9 mouse cellular contexts compared by ENCODE assay signal in genomic region chr6:129333674-129334078, GRCm38 (mm10). TPM values are rescaled to one million over a fixed set of nuclear protein-coding genes. Genes with fewer than 3 reads are reported as not detected.
DNase-seq lines count a peak whose midpoint lies in the region; ATAC-seq and TF ChIP-seq lines count a peak whose summit lies in the region.
"Had no signal": no experiment of that assay in that cellular context is flagged by ENCODE, and none has a peak within 500 bp of the region (broad histone marks: within the 10 kb centered on the region; RNA-seq: fewer than 3 reads in every experiment).

No protein-coding gene starts in this region.

- H3K9me3 ChIP-seq in ES-E14 (ENCODE audit: control insufficient read depth, insufficient read depth, low read depth, low read length) = no peaks in the 10 kb centered on the region
- H3K9me3 ChIP-seq in hindbrain, embryonic 15.5 days = no peaks in the 10 kb centered on the region
- H3K9me3 ChIP-seq: limb, embryonic 13.5 days had no signal

- H3K27ac ChIP-seq in ES-E14 (ENCODE audit: insufficient read depth, low read depth, low read length, poor library complexity, severe bottlenecking) = no peak overlapping the region
- H3K27ac ChIP-seq in hindbrain, embryonic 15.5 days (replicated peaks) = no peak overlapping the region
- H3K27ac ChIP-seq: limb, embryonic 13.5 days had no signal

- ATAC-seq in hindbrain, embryonic 15.5 days (ENCODE audit: low FRiP score, low read depth) = peak; percentile 92

- in situ Hi-C loops in ES-E14 (cut with MboI; ENCODE audit: low sequenced_read_pairs in 2 of 2, unreplicated experiment in 2 of 2) = no loop called here

- peak; percentile 53 for DNase-seq in ES-E14 (ENCODE audit: low read depth, low spot score)
- peak; percentile 73 for DNase-seq in c-Kit-positive CD71-negative TER-119-negative erythroid progenitor cells, embryonic 14.5 days (ENCODE audit: low read depth)
- DNase-seq in forelimb bud, embryonic 11.5 days (ENCODE audit: low read depth, low spot score) = peak; percentile 30
- DNase-seq in layer of hippocampus, postnatal 25 days (ENCODE audit: extremely low spot score in 1 of 2, low spot score in 1 of 2) = peak; percentile 12 to 27
- DNase-seq in lung, postnatal 25 days (ENCODE audit: low spot score) = peak; percentile 77
- peak; percentile 51 for DNase-seq in retina, embryonic 14.5 days (ENCODE audit: low spot score)
- peak; percentile 79 for DNase-seq in thymus, postnatal 14 days

- peak overlapping the region; percentile 45 for H3K4me2 ChIP-seq in hindbrain, embryonic 15.5 days
- H3K4me2 ChIP-seq: limb, embryonic 13.5 days had no signal

- peaks cover 0 to 5% of the 10 kb centered on the region in 2 experiments; a peak in 1 of 4 replicates for H3K4me1 ChIP-seq in ES-E14 (ENCODE audit: control insufficient read depth in 2 of 2, insufficient read depth in 2 of 2, low read length in 2 of 2, poor library complexity in 1 of 2)
- H3K4me1 ChIP-seq in hindbrain, embryonic 15.5 days (replicated peaks) = peaks cover 3% of the 10 kb centered on the region; the same call in 1 of the 2 replicates
- H3K4me1 ChIP-seq: limb, embryonic 13.5 days had no signal

- H3K4me3 ChIP-seq in ES-E14 (ENCODE audit: insufficient read depth in 1 of 2, low read depth in 1 of 2, low read length in 2 of 2, poor library complexity in 1 of 2, severe bottlenecking in 1 of 2) = no peak overlapping the region
- H3K4me3 ChIP-seq in hindbrain, embryonic 15.5 days = peak overlapping the region; percentile 17; the same call in 1 of the 2 replicates
- H3K4me3 ChIP-seq: limb, embryonic 13.5 days had no signal

- WGBS in hindbrain, embryonic 15.5 days = 17% methylated on average over 11 of the region's 11 CpGs

- H3K36me3 ChIP-seq in ES-E14 (ENCODE audit: control insufficient read depth, insufficient read depth, low read length, poor library complexity, severe bottlenecking) = no peaks in the 10 kb centered on the region
- no peaks in the 10 kb centered on the region for H3K36me3 ChIP-seq in hindbrain, embryonic 15.5 days
- H3K36me3 ChIP-seq: limb, embryonic 13.5 days had no signal

- H3K27me3 ChIP-seq in hindbrain, embryonic 15.5 days = no peaks in the 10 kb centered on the region
- H3K27me3 ChIP-seq: limb, embryonic 13.5 days had no signal

- no peak overlapping the region for H3K9ac ChIP-seq in ES-E14 (ENCODE audit: insufficient read depth, low read depth, low read length, poor library complexity, severe bottlenecking)
- no peak overlapping the region for H3K9ac ChIP-seq in hindbrain, embryonic 15.5 days
- H3K9ac ChIP-seq: limb, embryonic 13.5 days had no signal

TF ChIP-seq in ES-E14, 5 proteins besides CTCF, POLR2A, EP300 and RAD21:
- no peak for TF ChIP-seq MAFK (IDR thresholded peaks at IDR 0.05; ENCODE audit: insufficient read depth, low read depth, low read length)
- TF ChIP-seq ZC3H11A (IDR thresholded peaks at IDR 0.05; ENCODE audit: borderline replicate concordance, low read depth, low read length) = no peak
- no peak for TF ChIP-seq CHD2 (IDR thresholded peaks at IDR 0.05; ENCODE audit: low read depth, low read length)
- no peak for TF ChIP-seq HCFC1 (IDR thresholded peaks at IDR 0.05; ENCODE audit: borderline replicate concordance, insufficient read depth, low read length)
- TF ChIP-seq ZNF384 (IDR thresholded peaks at IDR 0.05; ENCODE audit: low read depth, low read length) = no peak
TF ChIP-seq in ES-E14: peak in this region for 0.

RNA-seq across cellular contexts. Expression of gene 4922502D21Rik, which starts 2.1 kb away (rescaled TPM):
- total RNA-seq in ES-E14 (2012; rRNA removed) = not detected in 2 replicates
- not detected in 2 replicates for polyA plus RNA-seq in hindbrain, embryonic 15.5 days (2015; fragmentation: Nextera tagmentation; extraction: Ambion mirVana)
- not detected for total RNA-seq in layer of hippocampus, postnatal 25 days (2021)
- polyA plus RNA-seq: limb, embryonic 13.5 days had no signal

RNA-seq across cellular contexts. Expression of gene Clec12a, which starts 8.8 kb away (rescaled TPM):
- total RNA-seq in ES-E14 (2012; rRNA removed) = not detected in 2 replicates
- 0.32 and 0.46 TPM in 2 replicates for polyA plus RNA-seq in hindbrain, embryonic 15.5 days (2015; fragmentation: Nextera tagmentation; extraction: Ambion mirVana)
- total RNA-seq in layer of hippocampus, postnatal 25 days (2021) = not detected

RNA-seq across cellular contexts. Expression of gene Clec12b, which starts 52.0 kb away (rescaled TPM):
- total RNA-seq in ES-E14 (2012; rRNA removed) = not detected in 2 replicates
- polyA plus RNA-seq in hindbrain, embryonic 15.5 days (2015; fragmentation: Nextera tagmentation; extraction: Ambion mirVana) = 0.26 and 0.71 TPM in 2 replicates
- total RNA-seq in layer of hippocampus, postnatal 25 days (2021) = not detected

RNA-seq across cellular contexts. Expression of gene Cd69, which starts 58.4 kb away (rescaled TPM):
- 0.49 TPM in 1 of 2 replicates, not detected in the other for total RNA-seq in ES-E14 (2012; rRNA removed)
- not detected in 2 replicates for polyA plus RNA-seq in hindbrain, embryonic 15.5 days (2015; fragmentation: Nextera tagmentation; extraction: Ambion mirVana)
- total RNA-seq in layer of hippocampus, postnatal 25 days (2021) = not detected

Comparison
In these comparisons a context has a peak if more than half of its experiments do, and no peak if none do; other contexts are left out.
1. DNase-seq: peak in every context shown above with its lines; median percentile 79 in thymus, postnatal 14 days; 77 in lung, postnatal 25 days; 73 in c-Kit-positive CD71-negative TER-119-negative erythroid progenitor cells, embryonic 14.5 days; 53 in ES-E14; 51 in retina, embryonic 14.5 days; 30 in forelimb bud, embryonic 11.5 days; 20 in layer of hippocampus, postnatal 25 days.